Mouse (Mus musculus) forebrain, embryonic 14.5 days (tissue): ENCODE measurements at regions not wholly inside any gene's neighbourhood (a gene's known extent, or its start where the extent isn't known, plus 50 kb on each side); places are given as distances from the start of the nearest gene placed in this dataset.
A peak's percentile ranks its signal among the peaks of the same experiment; 100 is the strongest.

ENCODE experiments used
- ATAC-seq: fragments of 200-750 bp; cut with Nextera tagmentation; 2 replicates; pipeline ENCODE4 v1.8.0; 2017; ENCODE audit warnings: mild to moderate bottlenecking, moderate library complexity
- DNase-seq: peaks from one replicate; pipeline ENCODE4 v3.0.0-alpha.2; 2015; ENCODE audit warnings: low spot score
- H3K27ac ChIP-seq: fragments of 300-500 bp; sonication (generic); 2 replicates; pipeline ENCODE4 v1.5.1; 2014; ENCODE audit warnings: low read depth, mild to moderate bottlenecking, control low read depth, low read length, moderate library complexity
- H3K27me3 ChIP-seq: fragments of 300-500 bp; sonication (generic); replicated peaks from 2 replicates; pipeline ENCODE4 v1.6.1; 2014; ENCODE audit warnings: low read length, control low read depth, mixed read lengths; ENCODE audit not compliant: control insufficient read depth, insufficient read depth
- H3K36me3 ChIP-seq: fragments of 300-500 bp; sonication (generic); 2 replicates; pipeline ENCODE4 v1.6.1; 2014; ENCODE audit warnings: low read length, control low read depth; ENCODE audit not compliant: control insufficient read depth, insufficient read depth
- H3K4me1 ChIP-seq: fragments of 300-500 bp; sonication (generic); 2 replicates; pipeline ENCODE4 v1.6.1; 2014; ENCODE audit warnings: antibody characterized with exemption, low read length, control low read depth; ENCODE audit not compliant: control insufficient read depth, insufficient read depth
- H3K4me2 ChIP-seq: fragments of 300-500 bp; sonication (generic); 2 replicates; pipeline ENCODE4 v1.6.1; 2014; ENCODE audit warnings: mild to moderate bottlenecking, control low read depth, low read length
- H3K4me3 ChIP-seq: fragments of 300-500 bp; sonication (generic); 2 replicates; pipeline ENCODE4 v1.5.1; 2014; ENCODE audit warnings: low read depth, low read length, control low read depth
- H3K9ac ChIP-seq: fragments of 300-500 bp; sonication (generic); 2 replicates; pipeline ENCODE4 v1.6.1; 2014; ENCODE audit warnings: mild to moderate bottlenecking, low read length, control low read depth, moderate library complexity
- H3K9me3 ChIP-seq: fragments of 300-500 bp; sonication (generic); replicated peaks from 2 replicates; pipeline ENCODE4 v1.6.1; 2016; ENCODE audit warnings: low read length, control low read depth, mixed read lengths; ENCODE audit not compliant: control insufficient read depth
- WGBS: fragments of 180-500 bp; shearing (Covaris S2); extraction: QIAGEN DNeasy Blood & Tissue Kit; methylation state at CpG from one replicate; pipeline ENCODE4 v1.1.7; 2014; 5-methylcytosine and 5-hydroxymethylcytosine counted together

DNA sequence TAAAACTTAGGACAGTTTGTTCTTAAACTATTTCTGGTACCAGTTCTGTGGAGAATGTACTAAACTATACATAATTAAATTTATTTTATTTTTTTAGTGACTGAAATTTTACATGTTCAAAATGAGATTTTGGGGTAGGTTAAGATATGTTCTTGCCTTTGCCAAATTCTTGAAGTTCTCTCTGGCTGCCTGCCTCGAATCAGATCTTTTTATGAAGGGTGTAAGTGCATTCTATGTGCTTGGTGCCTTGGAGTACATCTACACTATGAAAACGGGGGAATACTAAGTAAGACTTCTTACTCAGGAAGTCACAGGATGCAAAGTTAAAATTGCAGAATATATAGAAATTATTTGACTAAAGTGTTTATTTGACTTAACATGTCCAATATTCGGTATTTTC, 629.8 kb upstream of the Cypt12 start:
- no peaks in the 10 kb centered on the region for H3K9me3 ChIP-seq
- no peaks in the 10 kb centered on the region for H3K36me3 ChIP-seq
- no peak overlapping the region for H3K4me3 ChIP-seq
- no peak overlapping the region for H3K4me2 ChIP-seq
- ATAC-seq (no peak), DNase-seq (no peak)
- 82% methylated on average over 3 of the region's 3 CpGs for WGBS
- H3K9ac ChIP-seq: no peak overlapping the region
- H3K27me3 ChIP-seq: 0 out of 2 replicates have a peak, but pooled peaks cover 2% of the 10 kb centered on the region
- H3K4me1 ChIP-seq: peaks cover 3% of the 10 kb centered on the region; the same call in 1 of the 2 replicates
- H3K27ac ChIP-seq: no peak overlapping the region

DNA sequence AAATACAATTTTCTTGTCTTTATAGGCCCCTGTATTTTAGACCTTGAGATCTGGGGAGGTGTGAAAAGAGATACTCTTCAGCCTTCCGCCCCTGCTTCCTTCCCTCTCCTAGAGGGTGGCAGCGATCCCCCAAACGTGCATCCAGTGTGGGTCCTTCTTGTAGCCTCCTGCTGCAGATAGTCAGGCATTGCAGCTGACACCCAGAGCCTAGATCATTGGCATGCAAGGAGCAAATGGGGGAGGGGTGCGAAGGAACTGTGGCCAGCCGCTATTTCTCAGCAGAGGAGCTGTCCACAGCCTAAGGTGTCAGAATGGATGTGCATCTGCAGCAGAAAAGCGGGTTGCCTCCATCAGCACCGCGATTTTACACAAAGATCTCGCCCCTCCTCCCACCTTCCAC, 629.0 kb upstream of the Cypt12 start:
- DNase-seq (peak; percentile 73), ATAC-seq (peak; percentile 76)
- WGBS: 13% methylated on average over 9 of the region's 9 CpGs
- Histone ChIP-seq H3K9ac (peak overlapping the region; percentile 40), H3K36me3 (no peaks in the 10 kb centered on the region), H3K4me3 (no peak overlapping the region), H3K27ac (peak overlapping the region; percentile 35; the same call in 1 of the 2 replicates), H3K27me3 (0 out of 2 replicates have a peak, but pooled peaks cover 2% of the 10 kb centered on the region), H3K9me3 (no peaks in the 10 kb centered on the region), H3K4me2 (peak overlapping the region; percentile 19; the same call in 1 of the 2 replicates), H3K4me1 (peaks cover 3% of the 10 kb centered on the region; the same call in 1 of the 2 replicates)

DNA sequence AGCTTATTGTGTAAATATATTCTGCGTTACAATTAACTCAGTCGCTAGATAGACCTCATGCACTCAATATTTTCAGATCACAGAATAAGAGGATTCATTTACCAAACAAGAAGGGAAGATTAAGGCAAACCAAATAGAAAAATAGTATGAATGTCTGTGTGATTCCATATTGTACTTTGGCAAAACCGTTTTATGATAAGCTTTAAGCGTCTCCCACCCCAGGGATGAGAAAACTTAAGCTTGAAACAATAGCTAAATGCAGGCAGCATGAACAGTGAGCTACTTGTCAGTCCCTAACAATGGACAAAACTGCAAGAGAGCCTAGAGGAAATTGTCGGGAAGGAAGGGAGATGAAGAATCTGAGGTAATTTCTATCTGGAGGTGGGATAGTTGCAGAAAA, 628.3 kb upstream of the Cypt12 start:
- peaks cover 3% of the 10 kb centered on the region; the same call in 1 of the 2 replicates for H3K4me1 ChIP-seq
- no peaks in the 10 kb centered on the region for H3K36me3 ChIP-seq
- H3K27ac ChIP-seq: no peak overlapping the region
- WGBS: 42% methylated on average over 5 of the region's 5 CpGs
- no peak overlapping the region for H3K4me3 ChIP-seq
- DNase-seq: no peak
- no peaks in the 10 kb centered on the region for H3K9me3 ChIP-seq
- H3K4me2 ChIP-seq: no peak overlapping the region
- no peak for ATAC-seq
- 0 out of 2 replicates have a peak, but pooled peaks cover 2% of the 10 kb centered on the region for H3K27me3 ChIP-seq
- H3K9ac ChIP-seq: no peak overlapping the region

DNA sequence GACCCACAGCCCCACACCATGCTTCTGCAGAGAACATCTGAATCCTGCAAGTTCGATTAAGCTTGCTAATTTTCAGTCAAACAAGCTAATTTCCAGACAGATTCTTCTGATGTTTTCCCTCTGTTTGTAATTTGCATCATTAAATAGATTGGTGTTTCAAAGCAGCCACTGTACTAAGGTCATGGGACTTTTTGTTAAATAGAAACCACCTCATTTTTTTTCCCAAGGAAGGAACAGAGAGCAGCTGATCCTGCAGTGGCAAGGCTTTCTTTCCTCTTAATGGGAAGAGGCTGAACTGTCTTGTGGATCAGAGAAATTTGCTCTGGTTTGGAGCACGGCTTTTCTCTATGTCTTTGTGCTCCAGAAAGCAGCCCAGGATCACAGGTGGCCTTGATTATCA, 625.9 kb upstream of the Cypt12 start:
- no peak overlapping the region for H3K4me2 ChIP-seq
- no peak overlapping the region; the same call in 1 of the 2 replicates for H3K27ac ChIP-seq
- H3K4me1 ChIP-seq: peaks cover 3% of the 10 kb centered on the region; the same call in 1 of the 2 replicates
- WGBS: 14% methylated on average over 2 of the region's 2 CpGs
- 0 out of 2 replicates have a peak, but pooled peaks cover 2% of the 10 kb centered on the region for H3K27me3 ChIP-seq
- H3K4me3 ChIP-seq: no peak overlapping the region
- DNase-seq (no peak), ATAC-seq (peak; percentile 41)
- H3K36me3 ChIP-seq: no peaks in the 10 kb centered on the region
- peak overlapping the region; percentile 29; the same call in 1 of the 2 replicates for H3K9ac ChIP-seq
- H3K9me3 ChIP-seq: no peaks in the 10 kb centered on the region

DNA sequence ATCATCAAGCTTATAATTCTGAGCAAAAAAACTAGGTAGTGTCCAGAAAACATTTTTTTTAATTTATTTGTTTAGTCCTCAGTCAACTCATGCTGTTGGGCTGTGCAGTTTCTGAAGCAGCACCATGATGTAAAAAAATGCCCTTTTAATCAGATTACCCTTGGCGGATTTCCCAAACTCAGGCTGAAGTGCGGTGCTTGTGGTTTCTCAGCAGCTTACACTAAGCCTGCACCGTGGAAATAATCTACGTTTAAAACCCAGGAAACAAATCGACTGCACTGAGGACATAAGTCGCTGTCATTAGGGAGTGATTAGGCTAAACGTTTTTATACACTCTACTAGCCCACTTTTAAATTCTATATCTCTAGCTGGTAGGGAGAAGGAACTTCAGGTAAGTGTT, 623.4 kb upstream of the Cypt12 start:
- WGBS: 55% methylated on average over 7 of the region's 7 CpGs
- Histone ChIP-seq H3K27ac (no peak overlapping the region), H3K36me3 (no peaks in the 10 kb centered on the region), H3K4me2 (no peak overlapping the region), H3K4me3 (no peak overlapping the region), H3K27me3 (no peaks in the 10 kb centered on the region), H3K4me1 (peaks cover 3% of the 10 kb centered on the region; the same call in 1 of the 2 replicates), H3K9ac (peak overlapping the region; percentile 7; the same call in 1 of the 2 replicates), H3K9me3 (no peaks in the 10 kb centered on the region)
- DNase-seq (no peak), ATAC-seq (no peak)

DNA sequence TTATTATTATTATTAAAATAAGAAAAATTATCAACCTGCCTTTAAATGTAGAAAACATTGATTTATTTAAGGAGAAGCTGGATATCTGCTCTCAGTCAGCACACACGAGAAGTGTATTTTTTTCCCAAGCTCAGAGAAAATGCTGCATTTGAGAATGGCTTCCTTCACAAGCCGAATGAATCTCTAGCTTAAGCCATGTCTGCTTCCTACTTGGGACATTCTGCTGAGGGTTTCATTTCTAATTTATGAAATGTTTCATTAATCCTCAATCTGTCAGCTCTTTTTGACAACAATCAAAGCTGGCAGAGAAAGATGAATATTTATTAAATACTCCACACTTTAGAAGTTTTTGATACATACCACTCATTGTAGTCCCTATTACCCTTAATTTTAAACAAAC, 622.4 kb upstream of the Cypt12 start:
- no peaks in the 10 kb centered on the region for H3K36me3 ChIP-seq
- DNase-seq (no peak), ATAC-seq (no peak)
- no peaks in the 10 kb centered on the region for H3K27me3 ChIP-seq
- H3K4me1 ChIP-seq: peaks cover 3% of the 10 kb centered on the region; the same call in 1 of the 2 replicates
- peak overlapping the region; percentile 58; the same call in 1 of the 2 replicates for H3K27ac ChIP-seq
- no peak overlapping the region for H3K4me2 ChIP-seq
- 75% methylated on average over 2 of the region's 2 CpGs for WGBS
- no peak overlapping the region for H3K4me3 ChIP-seq
- no peaks in the 10 kb centered on the region for H3K9me3 ChIP-seq
- peak overlapping the region; percentile 40; the same call in 1 of the 2 replicates for H3K9ac ChIP-seq

DNA sequence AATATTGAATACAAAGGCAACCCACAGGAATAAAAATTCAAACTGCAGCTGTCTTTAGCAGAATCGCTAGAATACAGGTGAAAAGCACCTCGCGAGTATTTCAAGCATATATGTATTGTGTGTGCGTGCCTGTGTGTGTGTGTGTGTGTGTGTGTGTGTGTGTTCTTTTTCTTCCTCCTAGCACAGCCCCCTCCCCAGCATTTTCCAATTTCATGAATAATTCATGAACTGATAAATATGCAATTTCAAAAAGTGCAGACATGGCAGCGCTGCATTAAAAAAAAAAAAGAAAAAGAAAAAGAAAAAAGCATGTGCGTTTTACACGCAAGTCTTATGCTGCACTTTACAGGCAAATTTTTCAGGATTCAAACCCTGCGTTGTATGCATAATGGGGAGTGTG, 621.9 kb upstream of the Cypt12 start:
- no peak overlapping the region for H3K9ac ChIP-seq
- ATAC-seq (peak; percentile 62), DNase-seq (peak; percentile 74)
- H3K36me3 ChIP-seq: no peaks in the 10 kb centered on the region
- H3K4me1 ChIP-seq: peaks cover 3% of the 10 kb centered on the region; the same call in 1 of the 2 replicates
- WGBS: 75% methylated on average over 8 of the region's 8 CpGs
- H3K27me3 ChIP-seq: no peaks in the 10 kb centered on the region
- peak overlapping the region; percentile 67 for H3K27ac ChIP-seq
- no peak overlapping the region for H3K4me3 ChIP-seq
- no peaks in the 10 kb centered on the region for H3K9me3 ChIP-seq
- no peak overlapping the region for H3K4me2 ChIP-seq

DNA sequence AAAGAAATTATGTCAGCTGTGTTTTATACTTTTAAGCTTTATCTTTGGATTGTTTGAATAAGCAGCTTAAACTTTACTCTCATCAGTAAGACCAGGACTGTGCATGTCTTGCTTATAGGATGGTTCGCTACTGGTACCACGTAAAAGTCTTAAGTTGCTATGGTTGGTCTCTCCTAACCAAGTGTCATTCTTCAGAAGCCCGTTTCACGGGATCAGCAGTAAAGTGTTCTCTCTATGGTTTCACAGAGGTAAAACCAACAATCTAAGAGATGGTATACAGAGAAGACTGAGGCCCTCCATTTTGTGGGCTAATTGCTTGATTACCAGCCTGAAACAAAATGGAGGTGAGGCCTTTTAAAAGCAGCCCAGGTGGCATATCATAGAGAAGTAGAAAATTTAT, 621.4 kb upstream of the Cypt12 start:
- H3K36me3 ChIP-seq: no peaks in the 10 kb centered on the region
- no peaks in the 10 kb centered on the region for H3K27me3 ChIP-seq
- H3K4me3 ChIP-seq: no peak overlapping the region
- no peak overlapping the region for H3K4me2 ChIP-seq
- no peak for DNase-seq
- no peak overlapping the region for H3K9ac ChIP-seq
- H3K4me1 ChIP-seq: peaks cover 3% of the 10 kb centered on the region; the same call in 1 of the 2 replicates
- no peaks in the 10 kb centered on the region for H3K9me3 ChIP-seq
- H3K27ac ChIP-seq: peak overlapping the region; percentile 67
- peak; percentile 35; the same call in 1 of the 2 replicates for ATAC-seq
- WGBS: 80% methylated on average over 4 of the region's 4 CpGs

DNA sequence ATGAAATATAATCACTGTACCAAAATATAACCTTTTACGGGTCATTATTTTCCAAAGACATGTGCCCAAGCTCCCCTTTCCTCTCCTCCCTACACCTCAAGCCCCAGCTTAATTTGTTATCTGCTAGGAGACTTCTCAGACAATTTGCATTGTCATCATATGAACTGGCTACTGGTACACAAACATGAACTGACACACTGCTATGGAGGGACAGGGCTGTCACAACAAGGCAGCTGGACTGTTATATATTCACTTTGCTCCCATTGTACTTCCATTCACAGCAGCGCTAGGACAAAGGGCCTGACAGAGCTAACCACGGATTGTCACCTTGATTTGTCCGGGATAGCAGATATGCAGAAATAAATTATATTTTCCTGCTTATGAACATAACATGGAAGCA, 620.5 kb upstream of the Cypt12 start:
- Histone ChIP-seq H3K9me3 (no peaks in the 10 kb centered on the region), H3K9ac (peak overlapping the region; percentile 32; the same call in 1 of the 2 replicates), H3K4me3 (no peak overlapping the region), H3K27me3 (no peaks in the 10 kb centered on the region), H3K4me2 (no peak overlapping the region), H3K4me1 (no peaks in the 10 kb centered on the region; the same call in 1 of the 2 replicates), H3K36me3 (no peaks in the 10 kb centered on the region), H3K27ac (peak overlapping the region; percentile 60)
- no peak for DNase-seq
- WGBS: 71% methylated on average over 4 of the region's 4 CpGs
- no peak for ATAC-seq
